In the genomic region with DNA sequence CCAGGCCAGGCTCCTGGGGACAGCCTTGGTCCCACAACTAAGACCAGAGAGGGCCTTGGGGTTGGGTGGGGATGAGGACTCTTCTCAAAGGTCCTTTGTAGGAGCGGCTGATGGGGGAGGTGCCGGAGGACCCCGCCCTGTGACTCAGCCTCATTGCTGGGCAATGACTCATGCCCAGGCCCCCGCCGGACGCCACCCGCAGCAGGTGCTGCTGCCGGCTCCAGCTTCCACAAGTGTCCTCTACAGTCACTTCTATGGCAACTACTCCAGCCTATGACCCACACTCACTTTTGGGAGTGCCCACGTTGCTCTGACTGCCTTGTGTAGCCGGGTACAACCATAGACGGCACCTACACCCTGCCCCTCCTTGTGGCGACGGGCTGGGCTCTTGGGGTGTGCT, we compare ENCODE assay signal across 8 mouse cellular contexts. TPM values are rescaled to one million over a fixed set of nuclear protein-coding genes. Genes with fewer than 3 reads are reported as not detected.
DNase-seq lines count a peak whose midpoint lies in the region; ATAC-seq lines count a peak whose summit lies in the region.

No protein-coding gene starts in this region.

- peak; percentile 93 for ATAC-seq in erythroid progenitor cell, adult 5-6 weeks (replicated peaks; ENCODE audit: low FRiP score, poor library complexity, severe bottlenecking)
- ATAC-seq in megakaryocyte progenitor cell, adult 5-6 weeks (replicated peaks; ENCODE audit: poor library complexity), result peak; percentile 67

- DNase-seq in CD4-positive helper T cell, adult 2 months (ENCODE audit: low read depth, low spot score), result peak; percentile 70
- peak; percentile 90 for DNase-seq in NIH3T3 (ENCODE audit: low read depth)
- DNase-seq in heart, postnatal 14 days, result peak; percentile 78 to 80
- DNase-seq in kidney, postnatal 36 days, result peak; percentile 74 to 80
- peak; percentile 49 for DNase-seq in testis, postnatal 14 days (ENCODE audit: low spot score)
- no peak for DNase-seq in cerebellum, postnatal 25 days

- intact Hi-C loops in heart, postnatal 14 days (cut with DNase I), result no loop called here

RNA-seq across cellular contexts. Expression of a gene that starts 7.0 kb away (rescaled TPM):
- total RNA-seq in erythroid progenitor cell, adult 5-6 weeks (2015; ENCODE audit: low replicate concordance), result not detected in 2 replicates
- total RNA-seq in erythroid progenitor cell, adult 5-6 weeks (2017; ENCODE audit: low replicate concordance), result not detected in 2 replicates
- 1 to 10 TPM; 1.8 to 2.0 TPM for total RNA-seq in heart, postnatal 14 days (2021)
- total RNA-seq in megakaryocyte progenitor cell, adult 5-6 weeks (2015), result 0.54 and 1.7 TPM in 2 replicates
- total RNA-seq in megakaryocyte progenitor cell, adult 5-6 weeks (2017), result 3.5 TPM in 1 of 2 replicates, not detected in the other

RNA-seq across cellular contexts. Expression of a gene that starts 44.2 kb away (rescaled TPM):
- total RNA-seq in erythroid progenitor cell, adult 5-6 weeks (2015; ENCODE audit: low replicate concordance), result not detected in 2 replicates
- total RNA-seq in erythroid progenitor cell, adult 5-6 weeks (2017; ENCODE audit: low replicate concordance), result 0.51 TPM in 1 of 2 replicates, not detected in the other
- under 1 TPM; 0.33 to 0.37 TPM for total RNA-seq in heart, postnatal 14 days (2021)
- 0.17 and 0.32 TPM in 2 replicates for total RNA-seq in megakaryocyte progenitor cell, adult 5-6 weeks (2015)
- total RNA-seq in megakaryocyte progenitor cell, adult 5-6 weeks (2017), result 2.1 and 2.2 TPM in 2 replicates

RNA-seq across cellular contexts. Expression of a gene that starts 44.3 kb away (rescaled TPM):
- total RNA-seq in erythroid progenitor cell, adult 5-6 weeks (2015; ENCODE audit: low replicate concordance), result 2.1 and 4.3 TPM in 2 replicates
- total RNA-seq in erythroid progenitor cell, adult 5-6 weeks (2017; ENCODE audit: low replicate concordance), result 1.3 and 17.9 TPM in 2 replicates
- 10 to 100 TPM; 12.8 to 13.5 TPM for total RNA-seq in heart, postnatal 14 days (2021)
- total RNA-seq in megakaryocyte progenitor cell, adult 5-6 weeks (2015), result 7.3 and 8.0 TPM in 2 replicates
- 5.7 and 8.0 TPM in 2 replicates for total RNA-seq in megakaryocyte progenitor cell, adult 5-6 weeks (2017)

RNA-seq across cellular contexts. Expression of a gene that starts 44.8 kb away (rescaled TPM):
- 1.7 and 2.2 TPM in 2 replicates for total RNA-seq in erythroid progenitor cell, adult 5-6 weeks (2015; ENCODE audit: low replicate concordance)
- 1.9 and 2.6 TPM in 2 replicates for total RNA-seq in erythroid progenitor cell, adult 5-6 weeks (2017; ENCODE audit: low replicate concordance)
- total RNA-seq in heart, postnatal 14 days (2021), result 10 to 100 TPM in 1 of 2 experiments, 1 to 10 TPM in 1; 9.1 to 10.1 TPM
- total RNA-seq in megakaryocyte progenitor cell, adult 5-6 weeks (2015), result 3.2 and 3.4 TPM in 2 replicates
- total RNA-seq in megakaryocyte progenitor cell, adult 5-6 weeks (2017), result 4.2 and 5.0 TPM in 2 replicates

RNA-seq across cellular contexts. Expression of a gene that starts 57.5 kb away (rescaled TPM):
- 57.3 and 58.3 TPM in 2 replicates for total RNA-seq in erythroid progenitor cell, adult 5-6 weeks (2015; ENCODE audit: low replicate concordance)
- total RNA-seq in erythroid progenitor cell, adult 5-6 weeks (2017; ENCODE audit: low replicate concordance), result 39.9 and 46.1 TPM in 2 replicates
- 100 to 1,000 TPM; 213 to 217 TPM for total RNA-seq in heart, postnatal 14 days (2021)
- total RNA-seq in megakaryocyte progenitor cell, adult 5-6 weeks (2015), result 121 and 132 TPM in 2 replicates
- total RNA-seq in megakaryocyte progenitor cell, adult 5-6 weeks (2017), result 63.4 and 107 TPM in 2 replicates

Comparison
In these comparisons a context has a peak if more than half of its experiments do, and no peak if none do; other contexts are left out.
1. DNase-seq: peak in CD4-positive helper T cell, adult 2 months (single experiment), NIH3T3 (single experiment), heart, postnatal 14 days (2 of 2), kidney, postnatal 36 days (2 of 2) and testis, postnatal 14 days (single experiment); none in cerebellum, postnatal 25 days (0 of 2).